Mouse (Mus musculus) adrenal gland, postnatal 25 days (tissue): ENCODE measurements around the gene Ppfibp2. TPM values are rescaled to one million over a fixed set of nuclear protein-coding genes. Genes with fewer than 3 reads are reported as not detected.

Experiments
- DNase-seq: peaks from one replicate; pipeline ENCODE4 v3.0.0; 2021; ENCODE audit warnings: mixed read lengths
- total RNA-seq: library from RNA; stranded (reverse); gene quantifications from 2 replicates; pipeline ENCODE4 v1.2.3, GENCODE M21; 2021

Gene Ppfibp2
- total RNA-seq, 1 experiment from 2014 or later, result 7.2 TPM

GRCm38 (mm10) chr7:107664063-107665056, 69.4 kb downstream of the Ppfibp2 start:
- peak; percentile 15 for DNase-seq

- DNase-seq, result no peak
These were observed 70.2 kb downstream of the Ppfibp2 start for GRCm38 (mm10) chr7:107665221-107665585.

GRCm38 (mm10) chr7:107665586-107666261, 70.7 kb downstream of the Ppfibp2 start:
- DNase-seq, result no peak

GRCm38 (mm10) chr7:107666262-107666902, 71.4 kb downstream of the Ppfibp2 start:
- no peak for DNase-seq

- no peak for DNase-seq
These were observed 73.5 kb downstream of the Ppfibp2 start for GRCm38 (mm10) chr7:107668514-107668913.

- no peak for DNase-seq
These were observed 80.2 kb downstream of the Ppfibp2 start for GRCm38 (mm10) chr7:107675224-107675623.

GRCm38 (mm10) chr7:107680151-107680852, 85.3 kb downstream of the Ppfibp2 start:
- no peak for DNase-seq

- no peak for DNase-seq
These were observed 86.3 kb downstream of the Ppfibp2 start for GRCm38 (mm10) chr7:107681306-107681705.

GRCm38 (mm10) chr7:107683162-107683561, 88.2 kb downstream of the Ppfibp2 start:
- DNase-seq, result no peak

- DNase-seq, result no peak
These were observed 88.6 kb downstream of the Ppfibp2 start for GRCm38 (mm10) chr7:107683622-107684021.

GRCm38 (mm10) chr7:107685238-107685954, 90.4 kb downstream of the Ppfibp2 start:
- no peak for DNase-seq

- no peak for DNase-seq
These were observed 90.9 kb downstream of the Ppfibp2 start for GRCm38 (mm10) chr7:107685955-107686285.

- no peak for DNase-seq
These were observed 92.4 kb downstream of the Ppfibp2 start for GRCm38 (mm10) chr7:107687412-107687811.

GRCm38 (mm10) chr7:107688040-107688439, 93.0 kb downstream of the Ppfibp2 start:
- DNase-seq, result no peak

- DNase-seq, result peak; percentile 26
These were observed 95.6 kb downstream of the Ppfibp2 start for GRCm38 (mm10) chr7:107690426-107691221.

- DNase-seq, result no peak
These were observed 96.5 kb downstream of the Ppfibp2 start for GRCm38 (mm10) chr7:107691493-107691892.

GRCm38 (mm10) chr7:107694254-107694947, 99.4 kb downstream of the Ppfibp2 start:
- no peak for DNase-seq

- DNase-seq, result no peak
These were observed 102.1 kb downstream of the Ppfibp2 start for GRCm38 (mm10) chr7:107697066-107697465.

GRCm38 (mm10) chr7:107699926-107700325, 104.9 kb downstream of the Ppfibp2 start:
- DNase-seq, result no peak

GRCm38 (mm10) chr7:107700646-107701045, 105.6 kb downstream of the Ppfibp2 start:
- no peak for DNase-seq
